Mouse (Mus musculus) left cerebral cortex, adult 18-20 months (tissue): Measurements from ENCODE around the gene Senp3. TPM values are rescaled to one million over a fixed set of nuclear protein-coding genes. Genes with fewer than 3 reads are reported as not detected.
"Not testable (repeated sequence)": the region's sequence is repeated elsewhere in the genome, so short reads cannot be mapped to it uniquely, and the experiment has no call there.

ENCODE experiments used
- DNase-seq, 2 experiments: peaks; one replicate each; pipeline ENCODE4 v3.0.0; 2021 to 2022; ENCODE audit warnings: low spot score in 2 of 2, mixed read lengths in 1 of 2
- total RNA-seq, 2 experiments: library from RNA; stranded (reverse); gene quantifications; 2 replicates each; pipeline ENCODE4 v1.2.3; 2021

Gene Senp3
- total RNA-seq, 2 experiments from 2014 or later = 91.4 to 98.7 TPM

DNA sequence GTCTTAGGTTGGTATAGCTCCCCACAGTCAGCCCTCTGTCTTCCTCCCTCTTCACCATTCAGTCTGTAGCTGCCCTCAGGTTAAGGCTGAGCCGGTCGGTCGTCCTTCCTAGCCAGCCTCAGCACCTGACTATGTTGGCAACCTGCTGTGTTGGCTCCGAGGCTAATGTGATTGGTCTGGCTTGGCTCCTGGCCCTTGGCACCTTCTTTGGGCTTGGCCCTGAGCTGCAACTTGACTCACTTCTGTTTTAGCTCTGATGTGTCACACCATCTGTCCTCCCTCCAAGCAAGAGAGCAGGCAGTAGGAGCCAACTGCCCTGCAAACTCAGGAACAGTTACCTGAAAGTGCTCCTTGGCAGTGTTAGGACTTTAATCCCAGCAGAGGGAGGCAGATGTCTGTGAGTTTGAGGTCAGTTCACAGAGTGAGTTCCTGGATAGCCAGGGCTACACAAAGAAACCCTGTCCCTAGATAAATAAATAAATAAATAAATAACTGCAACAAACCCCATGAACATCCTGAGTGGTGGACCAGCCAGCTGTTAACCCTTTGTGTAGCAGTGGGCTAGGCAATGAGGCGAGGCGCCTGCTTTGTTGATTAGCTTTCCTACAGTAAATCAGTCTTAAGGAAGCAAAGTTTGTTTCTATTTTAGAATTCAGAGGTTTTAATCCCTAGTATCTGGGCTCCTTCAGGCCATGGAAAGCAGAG, 25.0 kb upstream of the Senp3 start:
- peak; percentile 36 to 38 for DNase-seq

DNA sequence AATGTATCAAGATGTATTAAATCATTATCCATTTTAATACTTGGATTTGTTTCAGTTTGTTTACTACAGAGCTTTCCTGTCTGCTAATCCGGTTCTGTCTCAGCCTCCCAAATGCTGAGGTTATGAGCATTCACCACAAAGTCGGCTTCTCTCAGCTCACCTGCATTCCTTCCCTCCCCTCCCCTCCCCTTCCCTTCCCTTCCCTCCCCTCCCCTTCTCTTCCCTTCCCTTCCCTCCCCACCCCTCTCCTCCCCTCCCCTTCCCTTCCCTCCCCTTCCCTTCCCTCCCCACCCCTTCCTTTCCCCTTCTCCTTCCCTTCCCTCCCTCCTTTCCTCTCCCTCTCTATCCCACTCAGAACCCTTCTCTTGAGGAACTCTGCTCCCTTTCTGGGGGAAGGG, 22.7 kb upstream of the Senp3 start:
- DNase-seq = no peak

DNA sequence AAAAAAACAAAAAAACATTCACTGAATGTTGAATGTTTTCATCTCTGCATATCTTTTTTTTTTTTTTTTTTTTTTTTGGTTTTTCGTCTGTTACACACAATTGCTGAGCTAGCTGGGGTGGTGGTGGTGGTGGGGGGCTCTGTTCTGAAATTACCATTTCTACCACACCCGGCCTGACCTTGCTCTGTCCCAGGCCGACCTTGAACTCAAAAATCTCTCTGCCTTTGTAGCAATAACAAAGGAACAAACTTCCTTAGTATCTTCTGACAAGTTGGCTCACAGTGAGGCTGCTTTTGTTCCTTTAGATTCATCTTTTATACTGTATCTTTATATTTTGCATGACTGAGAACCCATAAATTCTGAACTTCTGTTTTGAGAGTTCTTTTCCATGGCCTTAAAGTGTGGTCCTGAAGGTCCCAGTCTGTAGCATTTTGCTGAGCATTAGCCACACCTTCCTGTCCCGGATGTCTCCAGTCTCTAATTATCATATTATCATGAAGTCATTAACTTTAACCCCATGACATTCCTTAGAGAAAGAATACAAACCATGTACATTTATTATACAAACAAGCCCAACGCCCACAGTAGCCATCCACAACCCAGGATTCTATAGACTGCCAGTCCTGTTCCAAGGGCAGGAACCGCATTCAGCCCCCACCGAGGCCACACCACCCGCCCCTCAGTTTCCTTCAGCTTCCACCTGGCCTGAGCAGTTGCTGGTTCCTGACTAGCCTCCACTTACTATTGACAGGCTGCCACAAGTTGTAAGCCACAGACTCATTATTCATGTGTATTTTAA, 22.1 kb upstream of the Senp3 start:
- DNase-seq = no peak

DNA sequence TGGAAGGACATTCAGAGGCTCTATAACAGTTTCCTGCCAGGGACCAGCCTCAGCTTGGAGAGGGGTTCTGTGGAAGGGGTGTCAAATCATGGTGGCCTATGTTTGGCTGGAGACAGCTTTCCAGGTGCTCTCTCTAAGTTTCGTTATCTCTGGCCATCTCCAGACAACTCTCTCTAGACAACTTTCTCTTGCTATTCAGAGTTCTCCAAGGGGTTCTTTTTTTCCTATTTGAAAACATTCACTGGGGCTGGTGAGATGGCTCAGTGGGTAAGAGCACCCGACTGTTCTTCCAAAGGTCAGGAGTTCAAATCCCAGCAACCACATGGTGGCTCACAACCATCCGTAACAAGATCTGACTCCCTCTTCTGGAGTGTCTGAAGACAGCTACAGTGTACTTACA, 21.5 kb upstream of the Senp3 start:
- DNase-seq = not testable (repeated sequence)

DNA sequence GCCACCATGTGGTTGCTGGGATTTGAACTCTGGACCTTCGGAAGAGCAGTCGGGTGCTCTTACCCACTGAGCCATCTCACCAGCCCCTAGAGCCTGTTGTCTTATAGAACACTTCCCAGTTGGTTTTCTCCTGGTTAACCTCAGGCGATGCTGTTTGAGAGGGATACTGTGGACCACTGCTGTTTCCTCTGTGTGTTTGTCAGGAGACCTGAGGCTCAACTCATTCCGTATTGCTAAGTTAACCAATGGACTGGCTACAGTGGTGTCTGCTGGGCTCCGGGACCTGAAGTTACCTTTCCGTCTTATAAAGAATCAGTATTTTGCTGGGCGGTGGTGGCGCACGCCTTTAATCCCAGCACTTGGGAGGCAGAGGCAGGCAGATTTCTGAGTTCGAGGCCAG, 21.0 kb upstream of the Senp3 start:
- DNase-seq = not testable (repeated sequence)

DNA sequence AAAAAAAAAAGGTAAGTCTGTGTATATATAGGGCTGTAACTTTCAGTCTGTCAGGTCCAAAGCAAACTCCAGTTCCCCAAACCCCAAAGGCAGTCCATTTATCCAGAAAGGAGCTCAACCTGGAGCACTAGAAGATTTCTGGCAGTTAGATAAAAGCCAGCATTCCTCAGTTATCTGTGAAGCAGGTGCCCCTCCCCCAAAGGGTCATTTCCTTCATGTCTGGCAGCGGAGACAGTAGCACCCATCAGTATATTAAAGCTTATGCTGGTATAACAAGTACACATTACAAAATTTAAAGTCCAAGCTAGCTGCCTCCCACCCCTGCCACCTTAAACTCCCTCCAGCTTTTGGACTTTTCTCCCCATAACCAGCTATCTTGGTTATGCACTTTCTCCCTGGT, 17.7 kb upstream of the Senp3 start:
- DNase-seq = no peak

DNA sequence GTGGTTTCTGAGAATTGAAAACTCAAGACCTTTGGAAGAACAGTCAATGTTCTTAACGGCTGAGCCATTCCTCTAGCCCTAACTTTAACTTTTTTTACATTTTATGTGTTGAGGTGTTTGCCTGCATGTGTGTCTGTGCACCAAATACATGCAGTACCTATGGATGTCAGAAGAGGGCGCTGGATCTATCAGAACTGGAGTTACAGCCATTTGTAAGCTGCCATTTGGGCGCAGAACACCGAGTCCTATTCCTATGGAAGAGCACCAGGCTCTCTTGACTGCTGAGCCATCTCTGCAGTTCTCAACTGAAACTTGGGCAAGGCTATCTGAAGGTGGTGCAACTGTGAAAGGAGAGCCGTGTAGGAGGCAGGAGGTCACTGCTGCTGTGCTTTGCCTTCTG, 16.7 kb upstream of the Senp3 start:
- no peak for DNase-seq

DNA sequence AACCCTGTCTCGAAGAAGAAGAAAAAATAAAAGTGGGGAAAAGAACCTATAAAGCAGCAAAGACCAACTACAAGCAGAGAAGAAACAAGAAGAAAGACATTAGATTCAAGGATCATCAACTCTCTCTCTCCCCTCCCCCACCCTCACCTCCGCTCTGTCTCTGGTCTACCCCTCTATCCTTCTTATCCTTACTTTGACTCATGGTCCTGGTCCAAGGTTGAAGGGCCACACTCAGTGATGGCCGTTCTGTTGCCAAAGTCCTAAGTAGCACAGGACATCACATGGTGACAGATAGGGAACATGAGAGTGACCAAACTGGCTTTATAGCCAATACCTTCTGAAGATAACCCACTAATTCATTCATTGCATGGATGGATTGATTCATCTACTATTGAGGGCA, 15.5 kb upstream of the Senp3 start:
- DNase-seq = no peak

DNA sequence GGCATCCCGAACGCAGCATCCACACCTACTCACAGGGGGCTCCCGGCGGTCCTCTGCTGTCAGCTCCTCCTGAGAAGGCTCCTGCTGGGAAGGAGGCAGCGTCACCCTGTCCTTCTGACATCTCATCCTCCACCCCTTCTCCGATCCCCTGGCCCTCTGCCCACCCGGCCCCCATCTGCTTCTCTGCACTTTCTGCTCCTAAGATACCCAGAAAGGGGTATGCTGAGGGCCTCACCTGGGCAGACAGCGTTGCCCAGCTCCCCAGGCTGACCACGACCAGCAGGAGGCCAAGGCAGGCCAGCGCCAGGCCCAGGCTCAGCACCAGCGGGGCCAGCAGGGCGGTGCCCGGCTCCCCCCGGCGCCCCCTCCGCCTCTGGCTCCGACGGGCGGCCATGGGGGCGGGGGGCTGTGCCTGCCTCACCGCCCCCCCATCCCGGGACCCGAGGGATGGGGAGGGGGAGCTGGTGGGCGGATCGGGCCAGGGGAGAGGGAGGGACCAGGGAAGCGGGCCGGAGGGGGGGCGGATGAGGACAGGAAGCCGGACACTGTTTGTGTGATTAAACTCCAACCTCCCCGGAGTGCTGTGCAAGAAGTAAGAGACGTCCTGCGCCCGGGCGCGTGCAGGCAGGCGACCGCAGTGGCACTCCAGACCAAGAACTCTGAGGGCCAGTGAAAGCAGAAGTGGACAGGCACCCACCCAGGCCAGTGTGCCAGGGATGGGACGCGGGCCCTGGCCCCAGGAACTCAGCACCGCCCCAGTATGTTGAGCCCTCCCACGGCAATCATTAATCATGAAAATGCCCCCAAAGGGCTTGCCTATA, 13.7 kb upstream of the Senp3 start, which contains the start of the genes Tnfsf12 and Tnfsfm13:
TSS of gene Tnfsf12 (minus strand) at position 489 of the 821 bp plus-strand sequence.
TSS of gene Tnfsfm13 (minus strand) at position 738 of the 821 bp plus-strand sequence.
- peak; percentile 45 to 53 for DNase-seq

DNA sequence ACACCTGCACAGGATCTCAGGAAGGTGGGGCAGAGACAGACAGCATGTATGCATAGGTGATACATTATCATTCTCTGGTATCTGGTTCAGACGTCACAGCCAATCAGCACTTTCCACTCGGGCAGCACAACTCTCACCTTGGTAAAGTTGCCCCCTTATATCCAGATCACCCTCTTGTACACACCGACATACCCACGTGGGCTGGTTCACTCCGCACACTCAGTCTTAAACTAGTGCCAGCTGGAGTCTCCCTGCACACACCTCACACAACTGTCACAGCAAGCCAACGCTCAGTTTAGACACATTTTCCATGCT, 13.1 kb upstream of the Senp3 start:
- no peak for DNase-seq

DNA sequence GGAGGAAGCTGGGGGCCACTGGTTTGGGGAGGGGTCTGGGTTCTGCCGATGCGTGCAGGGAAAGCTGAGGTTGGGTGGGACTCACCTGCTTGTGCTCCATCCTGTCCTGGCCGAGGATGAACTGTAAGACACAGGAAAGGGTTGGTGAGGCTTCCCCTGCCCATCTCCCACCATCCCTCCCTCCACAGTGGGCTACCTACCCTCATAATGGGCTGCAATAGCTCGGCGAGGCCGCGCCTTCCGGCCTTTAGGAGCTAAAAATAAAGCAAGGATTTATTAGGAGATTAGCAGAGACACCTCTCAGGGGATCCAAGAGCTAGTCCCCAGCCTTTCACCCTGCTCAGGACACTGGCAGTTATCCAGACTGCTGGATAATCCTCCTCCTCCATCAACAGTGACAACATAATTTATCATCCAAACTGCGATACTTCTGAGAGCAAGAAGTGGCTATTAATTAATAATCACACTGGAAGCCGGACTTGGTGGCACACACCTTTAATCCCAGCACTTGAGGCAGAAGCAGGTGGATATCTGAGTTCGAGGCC, 11.6 kb upstream of the Senp3 start:
- no peak for DNase-seq

DNA sequence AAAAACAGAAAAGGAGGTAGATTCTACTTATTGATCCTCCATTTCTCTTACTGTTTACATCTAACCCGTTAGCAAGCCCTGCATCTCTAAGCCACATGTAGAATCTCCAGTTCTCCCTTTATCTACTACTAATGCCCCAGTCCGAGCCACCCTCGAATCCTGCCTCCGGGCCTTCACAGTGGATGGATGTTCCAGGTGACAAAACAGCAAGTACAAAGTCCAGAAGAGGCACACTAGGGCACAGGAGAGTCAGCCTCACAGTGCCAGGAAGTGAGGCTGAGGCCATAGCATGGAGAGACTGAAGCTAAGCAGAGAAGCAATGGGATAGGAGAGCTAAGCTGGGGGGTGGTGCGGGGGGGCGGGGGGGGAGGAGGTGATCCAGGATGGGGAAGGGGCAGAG, 11.0 kb upstream of the Senp3 start:
- DNase-seq = no peak

DNA sequence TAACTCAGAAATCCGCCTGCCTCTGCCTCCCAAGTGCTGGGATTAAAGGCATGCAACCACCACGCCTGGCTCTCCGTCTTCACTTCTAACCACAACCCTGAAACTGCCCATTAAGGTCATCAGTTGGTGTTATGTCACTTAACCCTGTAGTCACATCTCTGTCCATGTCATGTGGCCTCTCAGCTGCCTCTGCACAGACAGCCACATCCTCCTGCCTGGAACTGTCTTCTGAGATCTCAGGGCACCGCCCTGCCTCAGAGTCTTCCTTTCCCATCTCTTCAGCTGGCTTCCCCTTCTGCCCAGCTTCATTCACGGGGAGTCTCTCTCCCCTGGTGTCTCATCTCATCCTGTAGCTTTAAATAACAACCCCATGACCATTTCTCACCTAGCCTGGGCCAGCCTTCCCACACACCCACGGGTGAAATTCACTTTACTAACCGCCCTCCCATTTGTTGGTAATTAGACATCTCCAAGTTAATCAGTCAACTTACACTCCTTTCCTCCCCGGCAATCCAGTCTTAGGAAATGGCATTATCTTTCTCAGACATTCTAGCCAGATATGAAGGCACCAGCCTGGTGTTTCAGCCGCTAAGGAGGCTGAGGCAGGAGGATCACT, 10.4 kb upstream of the Senp3 start:
- DNase-seq = no peak

DNA sequence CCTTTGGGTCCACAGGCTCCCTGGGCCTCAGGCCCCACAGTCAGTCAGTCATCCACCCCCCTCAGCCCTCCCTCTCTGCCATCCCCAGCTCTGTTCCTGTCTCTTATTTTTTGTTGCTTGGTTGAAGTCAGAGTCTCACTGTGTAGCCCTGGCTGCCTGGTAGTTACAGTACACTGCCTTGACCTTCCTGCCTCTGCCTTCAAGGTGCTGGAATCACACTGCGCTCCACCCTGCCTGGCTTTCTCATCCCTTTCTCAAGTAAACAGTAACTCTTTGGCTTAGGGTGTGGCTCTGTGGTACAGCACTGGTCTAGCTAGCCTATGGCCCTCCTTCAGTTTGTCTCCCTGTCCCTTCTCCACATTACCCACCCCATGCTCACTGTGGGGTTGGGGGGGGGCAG, 8.0 kb upstream of the Senp3 start:
- no peak for DNase-seq

DNA sequence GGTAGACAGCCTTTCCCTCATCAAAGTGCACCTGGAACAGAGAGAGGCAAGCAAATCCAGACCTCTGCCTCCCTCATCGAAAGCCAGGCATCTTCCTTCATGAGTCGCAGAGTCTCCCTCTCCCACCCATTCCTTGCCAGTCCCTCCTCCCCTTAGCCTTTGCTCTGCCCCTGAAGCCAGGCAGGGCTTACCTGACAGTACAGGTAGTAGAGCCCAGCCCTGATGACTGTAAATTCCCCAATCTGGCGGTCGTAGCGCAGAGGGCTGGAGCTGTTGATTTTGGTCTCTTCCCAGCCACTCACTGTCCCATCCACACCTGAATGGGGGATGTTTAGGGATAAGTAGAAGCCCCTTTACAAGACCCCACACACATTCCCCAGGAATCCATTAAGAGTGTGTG, 5.2 kb upstream of the Senp3 start:
- no peak for DNase-seq

DNA sequence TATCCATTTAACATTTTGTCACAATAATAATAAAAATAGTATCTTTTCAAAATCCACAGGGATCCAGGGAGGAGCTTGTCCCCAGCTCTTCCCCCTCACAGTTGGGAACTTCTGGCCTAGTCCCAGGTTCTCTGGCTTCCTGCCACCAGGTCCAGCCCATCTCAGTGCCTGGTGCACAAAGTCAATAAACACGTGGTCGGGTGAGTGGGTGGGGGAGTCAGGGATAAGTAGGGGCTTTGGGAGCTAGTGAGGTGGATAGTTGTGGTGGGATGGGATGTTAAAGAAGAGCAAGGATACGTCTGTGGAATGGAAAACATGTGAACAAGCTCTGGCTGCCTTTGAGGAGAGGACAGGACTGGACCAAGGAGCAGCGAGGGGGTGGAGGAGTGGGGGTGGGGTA, 4.5 kb upstream of the Senp3 start:
- DNase-seq = no peak

DNA sequence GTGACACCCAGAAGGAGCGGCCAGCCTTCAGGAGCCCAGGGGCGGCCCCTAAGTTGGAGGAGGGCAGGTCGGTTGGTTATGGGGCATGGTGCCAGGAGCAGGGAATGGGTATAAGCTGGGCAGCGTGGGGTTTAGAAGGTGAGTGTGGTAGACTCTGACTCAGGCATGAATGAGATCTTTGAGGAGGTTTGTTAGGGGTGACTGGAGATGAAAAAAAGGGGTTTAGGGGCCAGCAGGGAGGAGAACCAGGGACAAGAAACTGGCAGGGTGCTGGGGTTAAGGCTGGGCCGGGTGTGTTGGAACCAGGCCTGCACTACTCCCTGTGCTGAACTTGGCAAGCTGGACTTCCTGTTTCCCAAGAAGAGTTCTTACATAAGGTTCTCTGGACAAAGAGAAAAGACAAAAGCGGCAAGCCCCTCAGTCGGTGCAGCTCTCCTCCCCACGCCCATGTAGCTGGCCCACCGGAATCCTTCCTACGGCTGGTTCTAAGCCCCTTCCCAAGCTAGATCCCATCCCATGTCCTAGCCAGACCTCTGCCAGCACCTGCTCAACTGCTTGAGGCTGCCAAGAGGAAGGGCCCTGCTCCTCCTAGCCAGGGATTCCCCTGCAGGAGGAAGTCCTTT, 3.8 kb upstream of the Senp3 start, which contains the start of gene Tnfsf13:
TSS of gene Tnfsf13 (minus strand) at position 259 of the 623 bp plus-strand sequence.
- no peak for DNase-seq

DNA sequence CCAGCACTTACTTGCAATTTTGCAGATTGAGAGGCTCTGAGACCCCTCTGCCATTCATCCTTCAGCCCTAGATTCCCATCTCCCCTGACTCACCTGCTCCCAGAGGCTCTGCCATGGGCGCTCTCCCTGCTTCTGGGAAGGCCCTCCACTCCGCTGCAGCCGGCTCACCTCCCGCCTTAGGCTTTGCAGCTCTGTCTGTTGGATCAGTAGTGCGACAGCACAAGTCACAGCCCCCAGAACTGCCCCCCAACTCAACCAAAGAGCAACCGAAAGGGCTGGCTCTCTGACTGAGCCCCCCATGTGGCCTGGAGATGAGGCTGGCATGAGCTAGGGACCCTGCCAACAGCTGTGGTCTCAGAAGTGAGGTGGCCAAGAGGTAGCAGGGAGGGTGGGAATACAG, 3.1 kb upstream of the Senp3 start:
- no peak for DNase-seq

DNA sequence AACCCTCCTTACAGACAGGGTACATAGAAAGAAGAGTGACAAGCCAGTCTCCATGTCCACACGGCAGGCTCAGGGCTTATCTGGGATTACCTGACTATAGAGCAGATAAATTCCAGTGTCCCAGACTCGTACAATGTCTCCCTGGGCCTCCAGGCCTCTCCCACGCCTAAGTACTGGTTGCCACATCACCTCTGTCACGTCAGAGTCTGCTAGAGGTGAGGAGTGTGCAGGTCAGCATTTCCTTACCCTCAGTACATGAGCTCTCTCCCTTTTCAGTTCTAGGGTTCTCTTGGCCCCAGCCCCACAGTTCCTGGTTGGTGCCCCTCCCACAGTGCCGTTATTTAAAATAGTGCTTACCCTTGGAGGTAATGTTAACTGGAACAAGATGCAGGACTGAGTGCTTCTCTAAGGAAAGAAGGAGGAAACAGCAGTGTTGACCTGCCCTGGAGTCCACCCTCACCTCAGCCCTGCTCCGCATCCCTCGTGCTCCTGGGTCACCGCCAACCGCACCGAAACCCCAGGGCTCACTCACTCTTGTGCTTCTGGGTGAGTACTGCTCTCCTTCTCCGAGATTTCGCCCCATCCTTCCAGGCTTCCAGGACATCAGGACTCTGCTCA, 2.4 kb upstream of the Senp3 start:
- no peak for DNase-seq

DNA sequence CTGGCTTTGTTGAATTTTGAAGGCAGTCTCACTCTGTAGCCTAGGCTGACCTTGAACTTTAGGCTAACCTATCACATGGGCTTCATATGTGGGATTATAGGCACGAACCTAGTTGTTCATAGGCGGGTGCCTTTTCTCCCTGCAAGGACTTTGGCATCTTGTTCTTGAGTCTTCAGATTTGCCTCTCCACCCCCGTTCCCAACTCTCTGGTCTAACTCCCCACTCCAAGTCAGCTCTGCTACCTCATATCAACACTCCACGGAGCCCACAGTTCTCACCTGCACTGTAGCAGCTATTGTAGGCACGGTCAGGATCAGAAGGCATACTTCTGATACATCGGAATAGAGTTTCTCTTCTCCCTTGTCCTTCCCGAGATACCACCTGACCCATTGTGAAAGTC, 1.7 kb upstream of the Senp3 start:
- no peak for DNase-seq
